Mouse (Mus musculus): Measurements from ENCODE around the gene Jak1. TPM values are rescaled to one million over a fixed set of nuclear protein-coding genes. Genes with fewer than 3 reads are reported as not detected.

Gene Jak1
- polyA plus RNA-seq, 1 experiment from 2014 or later: 41.0 TPM

- WGBS (ENCODE audit: insufficient replicate concordance): 11% methylated on average over 1 of the region's 1 CpGs
- no peak overlapping the region for H3K4me2 ChIP-seq
- peak; percentile 72 for ATAC-seq (ENCODE audit: low read depth)
Observed at GRCm38 (mm10) chr4:101203518-101203917, 61.6 kb downstream of the Jak1 start.

GRCm38 (mm10) chr4:101202626-101203025 lies 62.5 kb downstream of the Jak1 start:
- Histone ChIP-seq H3K9ac (no peak overlapping the region), H3K4me3 (replicated peaks) (no peak overlapping the region), H3K27me3 (no peaks in the 10 kb centered on the region), H3K4me2 (no peak overlapping the region), H3K27ac (no peak overlapping the region), H3K9me3 (replicated peaks) (no peaks in the 10 kb centered on the region), H3K36me3 (no peaks in the 10 kb centered on the region), H3K4me1 (replicated peaks) (peaks cover 59% of the 10 kb centered on the region)
- ATAC-seq (ENCODE audit: low read depth) (no peak), DNase-seq (no peak)
- WGBS (ENCODE audit: insufficient replicate concordance): 87% methylated on average over 10 of the region's 10 CpGs

More at GRCm38 (mm10) chr4:101203518-101203917, 61.6 kb downstream of the Jak1 start:
- no peaks in the 10 kb centered on the region for H3K27me3 ChIP-seq
- no peaks in the 10 kb centered on the region for H3K36me3 ChIP-seq
- no peaks in the 10 kb centered on the region for H3K9me3 ChIP-seq (replicated peaks)
- DNase-seq: no peak
- no peak overlapping the region for H3K4me3 ChIP-seq (replicated peaks)
- peaks cover 58% of the 10 kb centered on the region for H3K4me1 ChIP-seq (replicated peaks)
- H3K27ac ChIP-seq: no peak overlapping the region
- H3K9ac ChIP-seq: no peak overlapping the region

- DNase-seq (no peak), ATAC-seq (ENCODE audit: low read depth) (no peak)
- H3K27ac ChIP-seq: no peak overlapping the region
- H3K4me2 ChIP-seq: no peak overlapping the region
- H3K9me3 ChIP-seq (replicated peaks): no peaks in the 10 kb centered on the region
- no peak overlapping the region for H3K9ac ChIP-seq
- no peak overlapping the region for H3K4me3 ChIP-seq (replicated peaks)
- peaks cover 63% of the 10 kb centered on the region for H3K4me1 ChIP-seq (replicated peaks)
- no peaks in the 10 kb centered on the region for H3K27me3 ChIP-seq
- H3K36me3 ChIP-seq: no peaks in the 10 kb centered on the region
- WGBS (ENCODE audit: insufficient replicate concordance): 83% methylated on average over 8 of the region's 8 CpGs
Observed at GRCm38 (mm10) chr4:101199433-101200081, 65.5 kb downstream of the Jak1 start.

- Histone ChIP-seq H3K27me3 (no peaks in the 10 kb centered on the region), H3K4me1 (replicated peaks) (peaks cover 64% of the 10 kb centered on the region), H3K36me3 (no peaks in the 10 kb centered on the region), H3K4me2 (no peak overlapping the region), H3K27ac (no peak overlapping the region), H3K9ac (no peak overlapping the region), H3K9me3 (replicated peaks) (no peaks in the 10 kb centered on the region), H3K4me3 (replicated peaks) (no peak overlapping the region)
- no peak for DNase-seq
- 0 out of 2 replicates have a peak, but pooled peaks have one; percentile 12 for ATAC-seq (ENCODE audit: low read depth)
- WGBS (ENCODE audit: insufficient replicate concordance): 1% methylated on average over 2 of the region's 2 CpGs
Observed at GRCm38 (mm10) chr4:101198333-101198732, 66.7 kb downstream of the Jak1 start.

DNA sequence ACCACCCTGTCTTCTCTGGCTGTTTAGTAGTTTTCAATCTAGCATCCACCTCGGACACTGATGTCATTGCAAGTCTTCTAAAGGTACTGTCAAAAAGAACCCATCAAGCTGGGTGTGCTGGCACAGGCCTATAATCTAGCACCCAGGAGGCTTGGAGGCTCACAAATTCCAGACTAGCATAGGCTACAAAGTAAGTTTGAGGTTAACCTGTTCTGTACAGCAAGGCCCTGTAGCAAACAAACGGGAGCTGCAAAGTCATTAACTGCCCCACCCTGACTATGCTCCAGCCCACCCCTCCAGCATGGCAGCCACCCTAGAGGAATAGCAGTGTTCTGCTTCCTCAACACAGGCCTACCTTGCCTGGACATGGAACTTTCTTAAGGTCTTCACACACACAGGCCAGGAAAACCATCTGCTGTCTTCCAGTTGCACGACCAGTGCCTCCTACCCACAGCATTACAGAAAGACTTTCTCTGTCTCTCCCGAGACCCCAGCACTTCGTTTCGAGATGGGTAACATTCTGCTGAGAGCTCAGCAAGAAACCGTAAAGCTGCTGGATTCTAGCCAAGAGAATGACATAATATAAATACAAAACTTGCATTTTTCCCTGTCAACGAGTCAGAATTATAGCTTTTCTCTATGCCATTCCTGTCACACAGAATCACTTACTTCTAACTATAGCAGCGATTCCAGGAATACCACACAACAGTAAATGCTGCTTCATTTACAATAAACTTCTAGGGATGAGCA lies 67.5 kb downstream of the Jak1 start:
- Histone ChIP-seq H3K36me3 (no peaks in the 10 kb centered on the region), H3K27ac (no peak overlapping the region), H3K9me3 (replicated peaks) (no peaks in the 10 kb centered on the region), H3K9ac (no peak overlapping the region), H3K4me3 (replicated peaks) (no peak overlapping the region), H3K4me2 (no peak overlapping the region), H3K4me1 (replicated peaks) (peaks cover 64% of the 10 kb centered on the region), H3K27me3 (no peaks in the 10 kb centered on the region)
- 69% methylated on average over 9 of the region's 9 CpGs for WGBS (ENCODE audit: insufficient replicate concordance)
- DNase-seq: no peak
- no peak for ATAC-seq (ENCODE audit: low read depth)

DNA sequence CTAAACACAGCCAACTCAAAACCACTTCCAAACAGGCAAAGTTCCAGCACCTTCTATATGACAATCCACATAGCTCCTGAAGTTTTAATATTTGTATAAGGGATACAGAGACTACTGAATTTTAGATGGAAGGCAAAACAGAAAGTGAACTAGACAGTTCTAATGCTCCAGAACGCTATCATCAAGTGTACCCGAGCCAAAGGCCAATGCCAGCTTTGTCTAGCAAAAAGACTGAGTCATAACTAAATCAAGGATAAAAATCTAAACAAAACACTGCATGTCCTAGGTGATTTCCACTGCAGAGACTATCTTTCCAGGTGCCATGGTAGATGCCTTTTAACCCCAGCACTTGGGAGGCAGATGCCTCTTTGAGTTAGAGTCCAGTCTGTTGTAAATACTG lies 68.7 kb downstream of the Jak1 start:
- Histone ChIP-seq H3K4me3 (replicated peaks) (no peak overlapping the region), H3K4me2 (no peak overlapping the region), H3K4me1 (replicated peaks) (peaks cover 71% of the 10 kb centered on the region), H3K9ac (no peak overlapping the region), H3K36me3 (peaks cover 2% of the 10 kb centered on the region), H3K27me3 (no peaks in the 10 kb centered on the region), H3K9me3 (replicated peaks) (no peaks in the 10 kb centered on the region), H3K27ac (no peak overlapping the region)
- 53% methylated on average over 2 of the region's 2 CpGs for WGBS (ENCODE audit: insufficient replicate concordance)
- no peak for DNase-seq
- no peak for ATAC-seq (ENCODE audit: low read depth)

DNA sequence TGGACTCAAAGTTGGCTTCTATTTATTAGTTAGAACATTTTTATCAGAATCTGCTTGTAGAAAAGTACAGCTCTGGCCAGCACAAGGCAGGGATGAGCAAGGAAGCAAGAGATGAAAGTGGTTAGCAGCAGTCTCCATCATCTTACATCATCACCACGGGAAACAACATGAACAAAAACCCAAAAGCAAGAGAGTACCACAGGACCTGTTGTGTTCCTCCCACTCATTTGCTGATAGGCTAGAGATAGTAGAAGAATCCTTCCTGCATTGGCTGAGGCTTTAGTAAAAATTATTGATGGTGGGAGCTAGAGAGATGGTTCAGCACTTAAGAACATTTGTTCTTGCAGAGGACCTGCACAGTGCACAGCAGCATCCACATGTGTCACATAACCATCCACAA lies 70.9 kb downstream of the Jak1 start:
- Histone ChIP-seq H3K4me3 (replicated peaks) (no peak overlapping the region), H3K9ac (no peak overlapping the region), H3K27ac (peak overlapping the region; percentile 79; the same call in 1 of the 2 replicates), H3K4me2 (no peak overlapping the region), H3K9me3 (replicated peaks) (no peaks in the 10 kb centered on the region), H3K27me3 (no peaks in the 10 kb centered on the region), H3K4me1 (replicated peaks) (peaks cover 72% of the 10 kb centered on the region), H3K36me3 (peaks cover 19% of the 10 kb centered on the region)
- DNase-seq: no peak
- 43% methylated on average over 1 of the region's 1 CpGs for WGBS (ENCODE audit: insufficient replicate concordance)
- ATAC-seq (ENCODE audit: low read depth): no peak

DNA sequence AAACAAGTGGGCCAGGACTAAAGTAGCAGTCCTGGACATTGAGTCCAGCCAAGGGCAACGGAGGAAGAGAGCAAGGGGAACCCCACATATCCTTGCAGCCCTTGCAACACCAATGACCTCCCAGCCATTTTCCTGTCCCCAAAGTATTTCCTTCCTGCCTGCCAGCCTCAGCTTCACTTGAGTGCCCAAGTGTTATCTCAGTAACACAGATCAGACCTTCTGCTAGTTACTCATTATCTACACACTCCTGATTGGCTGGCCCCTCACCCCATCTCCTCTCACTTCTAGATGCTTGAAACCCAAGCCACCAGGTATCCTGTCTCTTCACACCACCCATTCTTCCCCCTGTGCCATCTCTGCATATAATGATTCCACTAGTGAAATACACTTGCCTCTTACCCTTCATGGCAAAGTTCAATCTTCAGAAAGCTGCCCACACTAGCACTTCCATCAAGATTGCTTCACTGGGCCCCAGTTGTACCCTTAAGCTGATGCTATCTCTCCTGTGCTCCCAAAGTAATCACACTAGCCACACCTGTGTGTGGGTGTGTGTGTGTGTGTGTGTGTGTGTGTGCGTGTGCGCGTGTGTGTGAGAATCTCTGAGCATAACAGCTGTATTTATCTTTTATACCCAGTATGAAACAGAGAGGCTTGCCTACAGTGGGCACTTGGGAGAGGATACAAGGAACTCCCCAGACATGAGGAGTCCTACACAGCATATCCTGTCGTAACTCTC lies 72.7 kb downstream of the Jak1 start:
- DNase-seq: peak; percentile 62
- Histone ChIP-seq H3K4me1 (replicated peaks) (peaks cover 56% of the 10 kb centered on the region), H3K27me3 (no peaks in the 10 kb centered on the region), H3K4me3 (replicated peaks) (0 out of 2 replicates have a peak overlapping the region, but pooled peaks have one; percentile 2), H3K4me2 (peak overlapping the region; percentile 51), H3K9ac (no peak overlapping the region; the same call in 1 of the 2 replicates), H3K36me3 (peaks cover 34% of the 10 kb centered on the region), H3K9me3 (replicated peaks) (no peaks in the 10 kb centered on the region), H3K27ac (peak overlapping the region; percentile 79)
- ATAC-seq (ENCODE audit: low read depth): peak; percentile 93
- WGBS (ENCODE audit: insufficient replicate concordance): 19% methylated on average over 5 of the region's 5 CpGs

DNA sequence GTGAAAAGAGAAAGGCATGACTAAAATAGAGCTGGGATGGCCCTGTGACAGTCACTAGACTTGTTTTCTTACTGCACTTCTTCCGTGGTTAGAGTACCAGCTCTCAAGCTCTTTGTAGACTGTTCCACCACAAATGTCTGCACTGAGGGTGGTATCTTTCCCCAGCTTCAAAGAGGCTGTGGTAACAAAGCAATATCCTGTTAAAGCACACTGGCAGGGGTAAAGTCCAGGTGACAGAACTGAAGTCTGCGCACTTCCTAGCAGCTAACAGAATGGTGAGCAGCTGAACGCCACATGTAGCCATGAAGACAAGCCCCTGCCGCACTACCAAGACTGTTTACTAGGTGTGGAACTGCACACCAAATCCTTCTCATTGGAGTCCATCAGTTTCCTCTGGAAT lies 77.7 kb downstream of the Jak1 start:
- DNase-seq (no peak), ATAC-seq (ENCODE audit: low read depth) (no peak)
- 69% methylated on average over 4 of the region's 4 CpGs for WGBS (ENCODE audit: insufficient replicate concordance)
- Histone ChIP-seq H3K9ac (no peak overlapping the region), H3K9me3 (replicated peaks) (no peaks in the 10 kb centered on the region), H3K27ac (0 out of 2 replicates have a peak overlapping the region, but pooled peaks have one; percentile 21), H3K4me3 (replicated peaks) (no peak overlapping the region), H3K4me1 (replicated peaks) (peaks cover 45% of the 10 kb centered on the region), H3K4me2 (no peak overlapping the region), H3K27me3 (no peaks in the 10 kb centered on the region), H3K36me3 (peaks cover 73% of the 10 kb centered on the region)

DNA sequence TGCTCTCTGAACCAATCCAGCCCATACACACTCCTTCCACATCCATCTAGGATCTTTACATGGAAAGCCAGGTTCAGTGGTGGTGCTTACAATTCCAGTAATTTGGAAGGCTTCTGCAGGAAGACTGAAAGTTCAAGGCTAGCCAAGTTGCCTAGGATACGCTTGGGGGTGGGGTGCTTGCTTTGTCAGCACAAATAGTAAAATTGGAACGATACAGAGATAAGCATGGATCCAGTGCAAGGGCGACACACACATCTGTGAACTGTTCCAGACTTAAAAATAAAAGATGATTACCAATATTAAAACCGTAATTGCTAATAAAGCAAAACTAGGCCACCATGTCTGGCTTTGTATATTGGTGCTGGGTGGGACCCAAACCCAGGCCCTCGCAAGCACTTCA lies 78.5 kb downstream of the Jak1 start:
- no peak for DNase-seq
- Histone ChIP-seq H3K4me3 (replicated peaks) (no peak overlapping the region), H3K27ac (peak overlapping the region; percentile 53), H3K9ac (no peak overlapping the region), H3K9me3 (replicated peaks) (no peaks in the 10 kb centered on the region), H3K4me2 (no peak overlapping the region), H3K27me3 (no peaks in the 10 kb centered on the region), H3K36me3 (peaks cover 79% of the 10 kb centered on the region), H3K4me1 (replicated peaks) (peaks cover 37% of the 10 kb centered on the region)
- ATAC-seq (ENCODE audit: low read depth): no peak
- 61% methylated on average over 5 of the region's 5 CpGs for WGBS (ENCODE audit: insufficient replicate concordance)

- no peak overlapping the region for H3K4me2 ChIP-seq
- no peaks in the 10 kb centered on the region for H3K27me3 ChIP-seq
- no peak overlapping the region for H3K4me3 ChIP-seq (replicated peaks)
- DNase-seq (no peak), ATAC-seq (ENCODE audit: low read depth) (no peak)
- H3K4me1 ChIP-seq (replicated peaks): peaks cover 39% of the 10 kb centered on the region
- no peak overlapping the region for H3K9ac ChIP-seq
- 53% methylated on average over 3 of the region's 3 CpGs for WGBS (ENCODE audit: insufficient replicate concordance)
- no peaks in the 10 kb centered on the region for H3K9me3 ChIP-seq (replicated peaks)
- H3K27ac ChIP-seq: no peak overlapping the region; the same call in 1 of the 2 replicates
- H3K36me3 ChIP-seq: peaks cover 79% of the 10 kb centered on the region
Observed at GRCm38 (mm10) chr4:101185216-101185615, 79.9 kb downstream of the Jak1 start.

Data from liver, embryonic 13.5 days (tissue).